Mouse (Mus musculus): Measurements from ENCODE around the gene Gfi1. TPM values are rescaled to one million over a fixed set of nuclear protein-coding genes. Genes with fewer than 3 reads are reported as not detected.

The Gfi1 gene
- polyA plus RNA-seq, 1 experiment from 2014 or later, result not detected

- H3K27ac ChIP-seq, result no peak overlapping the region
- 82% methylated on average over 3 of the region's 3 CpGs for whole genome bisulfite sequencing
- H3K36me3 ChIP-seq, result 0 out of 2 replicates have a peak, but pooled peaks cover 4% of the 10 kb centered on the region
- no peak overlapping the region for H3K4me3 ChIP-seq
- no peak for ATAC-seq (ENCODE audit: insufficient number of reproducible peaks, insufficient read depth, low FRiP score, low TSS enrichment, low read depth)
- H3K4me1 ChIP-seq, result no peaks in the 10 kb centered on the region
- 0 out of 2 replicates have a peak, but pooled peaks cover 5% of the 10 kb centered on the region for H3K27me3 ChIP-seq
- H3K9ac ChIP-seq, result no peak overlapping the region
- H3K9me3 ChIP-seq, result no peaks in the 10 kb centered on the region
- no peak overlapping the region for H3K4me2 ChIP-seq
Measured at GRCm38 (mm10) chr5:107738296-107738695, 12.5 kb upstream of the Gfi1 start.

- H3K9me3 ChIP-seq, result no peaks in the 10 kb centered on the region
- no peak for ATAC-seq (ENCODE audit: insufficient number of reproducible peaks, insufficient read depth, low FRiP score, low TSS enrichment, low read depth)
- 85% methylated on average over 5 of the region's 5 CpGs for WGBS
Measured at GRCm38 (mm10) chr5:107736171-107736570, 10.3 kb upstream of the Gfi1 start.

GRCm38 (mm10) chr5:107731844-107732243 lies 6.0 kb upstream of the Gfi1 start:
- peaks cover 61% of the 10 kb centered on the region for H3K27me3 ChIP-seq
- H3K4me2 ChIP-seq, result no peak overlapping the region
- 32% methylated on average over 2 of the region's 2 CpGs for WGBS
- no peak overlapping the region for H3K9ac ChIP-seq
- no peaks in the 10 kb centered on the region for H3K9me3 ChIP-seq
- no peak overlapping the region for H3K27ac ChIP-seq
- H3K4me1 ChIP-seq, result peaks cover under 1% of the 10 kb centered on the region; the same call in 1 of the 2 replicates
- no peak for ATAC-seq (ENCODE audit: insufficient number of reproducible peaks, insufficient read depth, low FRiP score, low TSS enrichment, low read depth)
- no peaks in the 10 kb centered on the region for H3K36me3 ChIP-seq
- no peak overlapping the region for H3K4me3 ChIP-seq

More at GRCm38 (mm10) chr5:107736171-107736570, 10.3 kb upstream of the Gfi1 start:
- H3K27ac ChIP-seq, result no peak overlapping the region
- H3K27me3 ChIP-seq, result peaks cover 22% of the 10 kb centered on the region
- H3K36me3 ChIP-seq, result no peaks in the 10 kb centered on the region
- no peaks in the 10 kb centered on the region for H3K4me1 ChIP-seq
- no peak overlapping the region for H3K4me3 ChIP-seq
- H3K9ac ChIP-seq, result no peak overlapping the region
- no peak overlapping the region for H3K4me2 ChIP-seq

- WGBS, result 52% methylated on average over 3 of the region's 3 CpGs
- Histone ChIP-seq H3K4me3 (no peak overlapping the region), H3K27me3 (peaks cover 66% of the 10 kb centered on the region), H3K4me1 (peaks cover 4% of the 10 kb centered on the region), H3K36me3 (no peaks in the 10 kb centered on the region), H3K9ac (no peak overlapping the region), H3K27ac (no peak overlapping the region), H3K4me2 (no peak overlapping the region), H3K9me3 (no peaks in the 10 kb centered on the region)
- no peak for ATAC-seq (ENCODE audit: insufficient number of reproducible peaks, insufficient read depth, low FRiP score, low TSS enrichment, low read depth)
Measured at GRCm38 (mm10) chr5:107731408-107731807, 5.6 kb upstream of the Gfi1 start.

GRCm38 (mm10) chr5:107727007-107727402 lies 1.2 kb upstream of the Gfi1 start:
- H3K36me3 ChIP-seq, result no peaks in the 10 kb centered on the region
- H3K4me3 ChIP-seq, result peak overlapping the region; percentile 35; the same call in 1 of the 2 replicates
- no peak for ATAC-seq (ENCODE audit: insufficient number of reproducible peaks, insufficient read depth, low FRiP score, low TSS enrichment, low read depth)
- H3K4me2 ChIP-seq, result peak overlapping the region; percentile 58; the same call in 1 of the 2 replicates
- no peak overlapping the region for H3K27ac ChIP-seq
- peaks cover 95% of the 10 kb centered on the region for H3K27me3 ChIP-seq
- 13% methylated on average over 12 of the region's 12 CpGs for WGBS
- H3K9ac ChIP-seq, result no peak overlapping the region
- peaks cover 42% of the 10 kb centered on the region for H3K4me1 ChIP-seq
- H3K9me3 ChIP-seq, result no peaks in the 10 kb centered on the region

- Histone ChIP-seq H3K36me3 (no peaks in the 10 kb centered on the region), H3K9ac (no peak overlapping the region), H3K27ac (no peak overlapping the region), H3K4me3 (peak overlapping the region; percentile 35), H3K9me3 (no peaks in the 10 kb centered on the region), H3K4me2 (peak overlapping the region; percentile 58), H3K4me1 (peaks cover 47% of the 10 kb centered on the region), H3K27me3 (peaks cover 95% of the 10 kb centered on the region)
- ATAC-seq (ENCODE audit: insufficient number of reproducible peaks, insufficient read depth, low FRiP score, low TSS enrichment, low read depth), result no peak
- under 1% methylated on average over 57 of the region's 57 CpGs for WGBS
Measured at GRCm38 (mm10) chr5:107726281-107727006, 608 bp upstream of the Gfi1 start.

GRCm38 (mm10) chr5:107724661-107725434 lies 988 bp downstream of the Gfi1 start:
- Histone ChIP-seq H3K4me3 (peak overlapping the region; percentile 35), H3K9me3 (no peaks in the 10 kb centered on the region), H3K36me3 (no peaks in the 10 kb centered on the region), H3K4me2 (peak overlapping the region; percentile 58), H3K27me3 (peaks cover 96% of the 10 kb centered on the region), H3K27ac (no peak overlapping the region), H3K9ac (no peak overlapping the region), H3K4me1 (peaks cover 54% of the 10 kb centered on the region)
- ATAC-seq (ENCODE audit: insufficient number of reproducible peaks, insufficient read depth, low FRiP score, low TSS enrichment, low read depth), result no peak
- WGBS, result under 1% methylated on average over 52 of the region's 52 CpGs

GRCm38 (mm10) chr5:107723541-107724511 lies 2.0 kb downstream of the Gfi1 start:
- peaks cover 99% of the 10 kb centered on the region for H3K27me3 ChIP-seq
- no peaks in the 10 kb centered on the region for H3K9me3 ChIP-seq
- no peak overlapping the region for H3K27ac ChIP-seq
- peaks cover 54% of the 10 kb centered on the region for H3K4me1 ChIP-seq
- H3K4me2 ChIP-seq, result peak overlapping the region; percentile 58
- WGBS, result under 1% methylated on average over 49 of the region's 49 CpGs
- no peaks in the 10 kb centered on the region for H3K36me3 ChIP-seq
- peak overlapping the region; percentile 35 for H3K4me3 ChIP-seq
- H3K9ac ChIP-seq, result no peak overlapping the region
- ATAC-seq (ENCODE audit: insufficient number of reproducible peaks, insufficient read depth, low FRiP score, low TSS enrichment, low read depth), result 0 out of 2 replicates have a peak, but pooled peaks have one; percentile 35

- Histone ChIP-seq H3K4me2 (peak overlapping the region; percentile 58), H3K4me3 (peak overlapping the region; percentile 35), H3K9ac (no peak overlapping the region), H3K36me3 (no peaks in the 10 kb centered on the region), H3K27ac (no peak overlapping the region), H3K27me3 (peaks cover 98% of the 10 kb centered on the region), H3K9me3 (no peaks in the 10 kb centered on the region), H3K4me1 (peaks cover 54% of the 10 kb centered on the region)
- no peak for ATAC-seq (ENCODE audit: insufficient number of reproducible peaks, insufficient read depth, low FRiP score, low TSS enrichment, low read depth)
- WGBS, result under 1% methylated on average over 34 of the region's 34 CpGs
Measured at GRCm38 (mm10) chr5:107722661-107723532, 2.9 kb downstream of the Gfi1 start.

- Histone ChIP-seq H3K27ac (no peak overlapping the region), H3K27me3 (peaks cover 99% of the 10 kb centered on the region), H3K9ac (peak overlapping the region; percentile 61), H3K36me3 (no peaks in the 10 kb centered on the region), H3K4me1 (peaks cover 52% of the 10 kb centered on the region), H3K9me3 (no peaks in the 10 kb centered on the region), H3K4me2 (peak overlapping the region; percentile 72), H3K4me3 (peak overlapping the region; percentile 45)
- no peak for ATAC-seq (ENCODE audit: insufficient number of reproducible peaks, insufficient read depth, low FRiP score, low TSS enrichment, low read depth)
- WGBS, result under 1% methylated on average over 33 of the region's 33 CpGs
Measured at GRCm38 (mm10) chr5:107721638-107722011, 4.2 kb downstream of the Gfi1 start.

Data from embryonic facial prominence, embryonic 13.5 days (tissue).